Mouse (Mus musculus): Measurements from ENCODE around the gene S100a8. TPM values are rescaled to one million over a fixed set of nuclear protein-coding genes. Genes with fewer than 3 reads are reported as not detected.
A peak's percentile ranks its signal among the peaks of the same experiment; 100 is the strongest.

S100a8 gene
- polyA plus RNA-seq, 1 experiment from 2014 or later = 2.2 TPM

DNA sequence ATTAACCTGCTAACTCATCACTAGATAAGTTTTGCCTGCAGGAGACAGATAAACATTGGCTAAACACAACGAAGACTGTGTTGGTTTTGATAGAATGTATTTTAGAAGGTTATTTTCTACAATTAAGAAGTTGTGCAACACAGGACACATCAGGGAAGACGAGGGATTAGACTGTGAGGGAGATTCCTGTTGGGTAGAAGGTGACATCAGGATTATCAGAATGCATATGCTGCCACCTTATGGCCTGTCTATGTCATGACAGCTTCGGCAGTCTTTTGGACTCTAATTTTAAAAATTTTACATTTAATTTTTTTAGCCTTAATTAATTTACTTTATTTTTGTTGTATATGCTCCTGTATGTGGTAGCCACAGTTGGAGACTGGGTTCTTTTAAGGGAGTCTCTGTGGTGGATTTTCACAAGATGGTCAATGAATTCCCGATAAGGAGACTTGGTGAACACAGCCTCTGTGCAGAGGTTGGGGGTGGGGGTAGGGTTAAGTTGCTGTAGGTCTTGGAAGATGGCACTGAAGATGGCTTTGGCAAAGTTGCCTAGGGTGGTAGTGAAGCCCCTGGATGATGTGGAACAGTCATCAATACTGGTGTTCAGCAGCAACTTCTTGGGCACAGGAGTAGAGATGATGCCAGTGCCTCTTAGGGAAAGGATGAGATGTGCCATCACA is 39.9 kb downstream of the S100a8 start:
- WGBS = 28% methylated on average over 4 of the region's 4 CpGs
- ATAC-seq (ENCODE audit: low FRiP score, low TSS enrichment) (peak; percentile 58; the same call in 1 of the 2 replicates), DNase-seq (peak; percentile 73)
- no peak overlapping the region for H3K4me2 ChIP-seq (ENCODE audit: low read length)
- H3K4me1 ChIP-seq (ENCODE audit: control insufficient read depth, insufficient read depth, low read length) = no peaks in the 10 kb centered on the region
- H3K9me3 ChIP-seq (ENCODE audit: control insufficient read depth, low read length) = no peaks in the 10 kb centered on the region
- H3K27me3 ChIP-seq (ENCODE audit: control insufficient read depth, insufficient read depth, low read length) = no peaks in the 10 kb centered on the region
- no peak overlapping the region for H3K9ac ChIP-seq (replicated peaks; ENCODE audit: low read length)
- H3K4me3 ChIP-seq (replicated peaks; ENCODE audit: low read depth, low read length) = no peak overlapping the region
- no peaks in the 10 kb centered on the region for H3K36me3 ChIP-seq (ENCODE audit: control insufficient read depth, insufficient read depth, low read length)
- no peak overlapping the region for H3K27ac ChIP-seq (replicated peaks; ENCODE audit: low read depth, low read length)

- no peak overlapping the region for H3K4me3 ChIP-seq (replicated peaks; ENCODE audit: low read depth, low read length)
- H3K27me3 ChIP-seq (ENCODE audit: control insufficient read depth, insufficient read depth, low read length) = no peaks in the 10 kb centered on the region
- ATAC-seq (ENCODE audit: low FRiP score, low TSS enrichment) (no peak), DNase-seq (peak; percentile 83)
- no peaks in the 10 kb centered on the region for H3K4me1 ChIP-seq (ENCODE audit: control insufficient read depth, insufficient read depth, low read length)
- no peak overlapping the region for H3K4me2 ChIP-seq (ENCODE audit: low read length)
- no peak overlapping the region for H3K9ac ChIP-seq (replicated peaks; ENCODE audit: low read length)
- H3K36me3 ChIP-seq (ENCODE audit: control insufficient read depth, insufficient read depth, low read length) = no peaks in the 10 kb centered on the region
- WGBS = 49% methylated on average over 12 of the region's 12 CpGs
- H3K9me3 ChIP-seq (ENCODE audit: control insufficient read depth, low read length) = no peaks in the 10 kb centered on the region
- H3K27ac ChIP-seq (replicated peaks; ENCODE audit: low read depth, low read length) = no peak overlapping the region
Measured at GRCm38 (mm10) chr3:90709591-90710460, 41.0 kb downstream of the S100a8 start.

Other genes starting within 250 kb of the S100a8 start
- gene Ints3, start 235.4 kb upstream of the S100a8 start, polyA plus RNA-seq (2014; fragmentation: Nextera tagmentation; extraction: Ambion mirVana) = 32.3 and 35.0 TPM in 2 replicates
- gene Npr1, start 203.1 kb upstream of the S100a8 start, polyA plus RNA-seq (2014; fragmentation: Nextera tagmentation; extraction: Ambion mirVana) = 0.65 and 2.3 TPM in 2 replicates
- gene Ilf2, start 192.9 kb upstream of the S100a8 start, polyA plus RNA-seq (2014; fragmentation: Nextera tagmentation; extraction: Ambion mirVana) = 271 and 282 TPM in 2 replicates
- gene Snapin, start 177.9 kb upstream of the S100a8 start, polyA plus RNA-seq (2014; fragmentation: Nextera tagmentation; extraction: Ambion mirVana) = 89.7 and 92.8 TPM in 2 replicates
- 135 and 145 TPM in 2 replicates for gene Chtop, start 159.5 kb upstream of the S100a8 start, polyA plus RNA-seq (2014; fragmentation: Nextera tagmentation; extraction: Ambion mirVana)
- gene S100a1, start 154.6 kb upstream of the S100a8 start, polyA plus RNA-seq (2014; fragmentation: Nextera tagmentation; extraction: Ambion mirVana) = 8.2 and 8.3 TPM in 2 replicates
- 5.9 and 8.0 TPM in 2 replicates for gene S100a13, start 154.5 kb upstream of the S100a8 start, polyA plus RNA-seq (2014; fragmentation: Nextera tagmentation; extraction: Ambion mirVana)
- not detected in 2 replicates for gene S100a14, start 142.1 kb upstream of the S100a8 start, polyA plus RNA-seq (2014; fragmentation: Nextera tagmentation; extraction: Ambion mirVana)
- gene S100a16, start 131.7 kb upstream of the S100a8 start, polyA plus RNA-seq (2014; fragmentation: Nextera tagmentation; extraction: Ambion mirVana) = 25.3 and 32.5 TPM in 2 replicates
- not detected in 2 replicates for gene S100a3, start 108.4 kb upstream of the S100a8 start, polyA plus RNA-seq (2014; fragmentation: Nextera tagmentation; extraction: Ambion mirVana)
- not detected in 2 replicates for gene S100a2, start 78.7 kb upstream of the S100a8 start, polyA plus RNA-seq (2014; fragmentation: Nextera tagmentation; extraction: Ambion mirVana)
- not detected in 2 replicates for gene Gm42674, start 67.1 kb upstream of the S100a8 start, polyA plus RNA-seq (2014; fragmentation: Nextera tagmentation; extraction: Ambion mirVana)
- gene S100a4, start 65.2 kb upstream of the S100a8 start, polyA plus RNA-seq (2014; fragmentation: Nextera tagmentation; extraction: Ambion mirVana) = 1.5 TPM in 1 of 2 replicates, not detected in the other
- not detected in 2 replicates for gene S100a5, start 60.5 kb upstream of the S100a8 start, polyA plus RNA-seq (2014; fragmentation: Nextera tagmentation; extraction: Ambion mirVana)
- gene S100a6, start 56.1 kb upstream of the S100a8 start, polyA plus RNA-seq (2014; fragmentation: Nextera tagmentation; extraction: Ambion mirVana) = 4.6 and 32.0 TPM in 2 replicates
- not detected in 2 replicates for gene S100a7a, start 15.0 kb upstream of the S100a8 start, polyA plus RNA-seq (2014; fragmentation: Nextera tagmentation; extraction: Ambion mirVana)
- 0.95 TPM in 1 of 2 replicates, not detected in the other for gene S100a9, start 26.7 kb downstream of the S100a8 start, polyA plus RNA-seq (2014; fragmentation: Nextera tagmentation; extraction: Ambion mirVana)
- 0.16 TPM in 1 of 2 replicates, not detected in the other for gene Pglyrp4, start 57.9 kb downstream of the S100a8 start, polyA plus RNA-seq (2014; fragmentation: Nextera tagmentation; extraction: Ambion mirVana)
- not detected in 2 replicates for gene Gm5849, start 108.9 kb downstream of the S100a8 start, polyA plus RNA-seq (2014; fragmentation: Nextera tagmentation; extraction: Ambion mirVana)

Measured in midbrain, embryonic 14.5 days (tissue).